In the genomic region with DNA sequence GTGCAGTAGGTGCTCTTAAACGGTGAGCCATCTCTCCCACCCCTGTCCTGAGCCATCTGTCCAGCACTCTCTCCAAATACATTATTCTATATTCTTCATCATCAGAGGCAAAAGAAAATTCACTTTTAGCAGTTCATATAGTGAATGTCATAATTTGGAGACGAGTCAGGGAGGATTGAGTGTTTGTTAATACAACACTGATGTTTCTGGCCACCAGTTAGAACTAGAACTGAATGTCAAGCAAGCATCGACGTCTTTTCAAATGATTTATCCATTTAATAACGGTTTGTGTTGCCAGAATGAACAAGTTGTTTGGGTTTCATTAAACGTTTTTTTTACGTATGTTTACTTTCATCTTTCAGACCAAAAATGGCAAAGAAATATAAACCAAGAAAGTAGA, we compare ENCODE assay signal across 19 mouse cellular contexts.
"Had no signal": no experiment of that assay in that cellular context is flagged by ENCODE, and none has a peak within 500 bp of the region (broad histone marks: within the 10 kb centered on the region; RNA-seq: fewer than 3 reads in every experiment).

No protein-coding gene starts in this region.

- H3K27me3 ChIP-seq: kidney, embryonic 15.5 days; limb, embryonic 12.5 days; limb, embryonic 15.5 days; neural tube, embryonic 12.5 days; neural tube, embryonic 15.5 days had no signal

- H3K4me1 ChIP-seq: kidney, embryonic 15.5 days; limb, embryonic 12.5 days; limb, embryonic 15.5 days; neural tube, embryonic 12.5 days had no signal

- H3K9ac ChIP-seq: kidney, embryonic 15.5 days; limb, embryonic 12.5 days; limb, embryonic 15.5 days; liver, embryonic 14.5 days; liver, postnatal 0 days; neural tube, embryonic 12.5 days; neural tube, embryonic 15.5 days had no signal

- H3K4me2 ChIP-seq: kidney, embryonic 15.5 days; limb, embryonic 12.5 days; limb, embryonic 15.5 days; liver, embryonic 11.5 days; midbrain, embryonic 11.5 days; neural tube, embryonic 12.5 days; neural tube, embryonic 15.5 days had no signal

- H3K9me3 ChIP-seq: kidney, embryonic 15.5 days; limb, embryonic 12.5 days; limb, embryonic 15.5 days; neural tube, embryonic 12.5 days; neural tube, embryonic 15.5 days had no signal

- H3K27ac ChIP-seq: kidney, embryonic 15.5 days; limb, embryonic 12.5 days; limb, embryonic 15.5 days; liver, embryonic 14.5 days; neural tube, embryonic 12.5 days; neural tube, embryonic 15.5 days had no signal

- H3K4me3 ChIP-seq: kidney, embryonic 15.5 days; limb, embryonic 12.5 days; limb, embryonic 15.5 days; neural tube, embryonic 12.5 days; neural tube, embryonic 15.5 days had no signal

- ATAC-seq: intestine, postnatal 0 days; liver, postnatal 0 days had no signal

- H3K36me3 ChIP-seq: kidney, embryonic 15.5 days; limb, embryonic 12.5 days; limb, embryonic 15.5 days; neural tube, embryonic 12.5 days; neural tube, embryonic 15.5 days had no signal

- DNase-seq: kidney, adult 8-10 months; kidney, postnatal 10 days; kidney, postnatal 36 days; left cerebral cortex, postnatal 4 days; liver, postnatal 0 days; midbrain, embryonic 14.5 days; right cerebral cortex, adult 18-20 months; right cerebral cortex, postnatal 14 days; right cerebral cortex, postnatal 4 days; thymus, postnatal 25 days had no signal
